Mouse (Mus musculus): ENCODE measurements around the gene Cenpo.

Gene Cenpo

GRCm38 (mm10) chr12:4199271-4199670, 34.8 kb downstream of the Cenpo start:
- DNase-seq (ENCODE audit: low read depth, low spot score): no peak

- DNase-seq (ENCODE audit: low read depth, low spot score): no peak
These were observed 35.4 kb downstream of the Cenpo start for GRCm38 (mm10) chr12:4198702-4199101.

- DNase-seq (ENCODE audit: low read depth, low spot score): no peak
These were observed 39.5 kb downstream of the Cenpo start for GRCm38 (mm10) chr12:4194643-4195042.

- no peak for DNase-seq (ENCODE audit: low read depth, low spot score)
These were observed 40.9 kb downstream of the Cenpo start for GRCm38 (mm10) chr12:4193025-4193740.

- DNase-seq (ENCODE audit: low read depth, low spot score): no peak
These were observed 41.6 kb downstream of the Cenpo start for GRCm38 (mm10) chr12:4192514-4192913.

- DNase-seq (ENCODE audit: low read depth, low spot score): peak; percentile 17
These were observed 45.0 kb downstream of the Cenpo start for GRCm38 (mm10) chr12:4189060-4189447.

- no peak for DNase-seq (ENCODE audit: low read depth, low spot score)
These were observed 45.7 kb downstream of the Cenpo start for GRCm38 (mm10) chr12:4188171-4189059.

- no peak for DNase-seq (ENCODE audit: low read depth, low spot score)
These were observed 49.4 kb downstream of the Cenpo start for GRCm38 (mm10) chr12:4184648-4185047.

- peak; percentile 13 for DNase-seq (ENCODE audit: low read depth, low spot score)
These were observed 53.6 kb downstream of the Cenpo start for GRCm38 (mm10) chr12:4180507-4180906.

GRCm38 (mm10) chr12:4179671-4180233, 54.3 kb downstream of the Cenpo start:
- DNase-seq (ENCODE audit: low read depth, low spot score): no peak

GRCm38 (mm10) chr12:4178839-4179238, 55.3 kb downstream of the Cenpo start:
- DNase-seq (ENCODE audit: low read depth, low spot score): no peak

- DNase-seq (ENCODE audit: low read depth, low spot score): no peak
These were observed 60.8 kb downstream of the Cenpo start for GRCm38 (mm10) chr12:4173108-4173790.

- DNase-seq (ENCODE audit: low read depth, low spot score): no peak
These were observed 64.5 kb downstream of the Cenpo start for GRCm38 (mm10) chr12:4169622-4170021.

- no peak for DNase-seq (ENCODE audit: low read depth, low spot score)
These were observed 65.0 kb downstream of the Cenpo start for GRCm38 (mm10) chr12:4169058-4169457.

GRCm38 (mm10) chr12:4166970-4167369, 67.1 kb downstream of the Cenpo start:
- no peak for DNase-seq (ENCODE audit: low read depth, low spot score)

- no peak for DNase-seq (ENCODE audit: low read depth, low spot score)
These were observed 71.2 kb downstream of the Cenpo start for GRCm38 (mm10) chr12:4162886-4163285.

- DNase-seq (ENCODE audit: low read depth, low spot score): no peak
These were observed 73.8 kb downstream of the Cenpo start for GRCm38 (mm10) chr12:4160322-4160721.

GRCm38 (mm10) chr12:4158868-4159632, 75.0 kb downstream of the Cenpo start:
- no peak for DNase-seq (ENCODE audit: low read depth, low spot score)

GRCm38 (mm10) chr12:4158179-4158578, 75.9 kb downstream of the Cenpo start:
- DNase-seq (ENCODE audit: low read depth, low spot score): no peak

- DNase-seq (ENCODE audit: low read depth, low spot score): no peak
These were observed 76.6 kb downstream of the Cenpo start for GRCm38 (mm10) chr12:4157466-4157865.

GRCm38 (mm10) chr12:4151969-4152368, 82.1 kb downstream of the Cenpo start:
- no peak for DNase-seq (ENCODE audit: low read depth, low spot score)

All from CD4-positive helper T cell, adult 2 months (primary cell).